Mouse (Mus musculus) NIH3T3 (cell line): ENCODE measurements around the gene Atp10a.
A peak's percentile ranks its signal among the peaks of the same experiment; 100 is the strongest.

ENCODE experiments used
- DNase-seq: peaks from one replicate; pipeline ENCODE4 v3.0.0-alpha.2; 2012; ENCODE audit warnings: low read depth

Atp10a gene

DNA sequence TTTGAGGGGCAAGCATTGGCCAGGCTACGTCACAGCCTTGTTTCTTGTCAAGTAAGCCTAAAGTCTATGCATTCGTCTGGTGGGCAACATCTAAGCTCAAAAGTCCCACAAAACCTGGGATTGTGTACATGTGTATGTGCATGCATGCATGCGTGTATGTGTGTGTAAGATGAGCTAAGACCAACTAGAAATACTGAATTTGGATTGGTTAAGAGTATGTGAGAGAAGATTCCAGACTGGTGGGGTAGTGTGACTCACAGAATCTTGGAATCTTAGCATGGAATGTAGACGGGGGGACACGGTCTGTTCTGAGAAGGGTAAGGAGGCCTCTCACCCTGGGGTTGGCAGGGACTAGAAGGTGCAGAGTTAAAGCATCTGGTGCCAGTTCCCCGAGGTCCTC is at the start of gene Atp10a:
TSS of gene Atp10a (plus strand) at position 301 of the 400 bp plus-strand sequence.
- no peak for DNase-seq

DNA sequence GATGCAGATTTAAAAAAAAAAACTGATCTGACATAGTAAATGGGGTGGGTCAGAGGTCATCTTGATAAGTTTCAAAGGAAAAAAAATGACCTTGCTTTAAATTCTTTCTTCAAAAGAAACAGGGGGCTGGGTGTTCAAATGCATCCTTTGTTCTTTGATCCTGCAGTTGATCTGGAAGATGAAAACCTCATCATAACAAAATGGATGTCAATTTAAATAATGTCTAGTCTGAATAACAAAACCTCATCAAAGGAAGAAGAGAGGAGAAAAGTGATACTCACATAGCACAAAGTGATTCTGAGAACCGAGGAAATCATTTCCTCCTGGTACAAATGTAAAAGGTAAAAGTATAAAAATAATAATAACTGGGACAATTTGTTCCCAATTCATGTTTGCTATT is 37.9 kb upstream of the Atp10a start:
- no peak for DNase-seq

DNA sequence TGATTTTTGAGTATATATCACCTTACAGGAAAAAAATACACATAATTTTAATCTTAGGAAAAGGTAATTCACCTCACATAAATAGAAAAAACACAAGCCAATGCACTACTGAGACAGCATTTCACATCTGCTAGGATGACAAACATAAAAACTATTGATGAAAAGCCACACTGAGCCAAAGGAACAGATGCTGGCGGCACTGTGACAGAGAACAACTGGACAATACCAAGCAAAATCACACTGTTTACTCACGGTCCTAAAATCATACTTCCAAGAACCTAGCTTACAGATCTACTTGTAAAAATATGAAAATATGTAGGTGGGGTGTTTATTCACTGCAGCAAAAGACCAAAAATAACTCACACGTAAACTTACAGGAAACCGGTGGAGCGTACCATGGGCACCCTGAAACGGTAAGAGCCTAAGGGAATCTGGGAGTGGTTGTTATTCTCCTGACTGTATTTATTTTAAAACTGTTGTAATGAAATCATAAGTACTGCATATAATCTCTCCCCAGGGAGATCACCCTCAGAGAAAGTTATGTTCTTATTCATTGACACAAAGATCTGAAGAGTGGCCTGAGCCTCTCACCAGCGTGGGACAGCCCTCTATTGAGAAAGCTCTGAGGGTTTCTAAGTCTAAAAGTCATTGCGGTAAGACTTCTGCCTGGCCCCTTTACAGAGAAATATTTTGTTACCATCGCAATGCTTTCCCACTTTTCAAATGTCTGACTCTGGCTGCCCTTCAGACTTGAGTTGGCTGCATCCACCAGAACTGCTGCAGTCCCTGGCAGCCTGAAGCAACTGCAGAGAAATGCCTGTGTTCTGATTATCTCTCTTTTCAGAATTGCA is 29.4 kb upstream of the Atp10a start:
- DNase-seq: peak; percentile 90

DNA sequence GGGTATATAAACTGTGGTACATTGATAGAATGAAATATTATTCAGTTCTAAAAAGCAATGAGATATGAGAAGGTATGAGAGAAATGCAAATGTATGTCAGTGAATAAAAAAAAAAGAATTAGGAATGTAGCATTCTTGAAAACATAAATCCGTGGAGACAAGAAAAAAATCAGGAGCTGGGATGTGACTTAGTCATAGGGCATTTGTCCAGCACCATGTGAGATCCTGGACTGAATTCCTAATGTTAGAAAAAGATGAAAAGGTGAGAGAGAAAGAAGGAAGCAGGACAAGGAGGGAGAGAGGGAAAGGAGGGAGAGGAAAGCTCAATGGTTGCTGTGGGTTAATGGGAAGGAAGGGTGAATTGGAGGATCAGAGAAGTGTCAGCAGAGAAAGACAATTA is 28.6 kb upstream of the Atp10a start:
- peak; percentile 75 for DNase-seq

DNA sequence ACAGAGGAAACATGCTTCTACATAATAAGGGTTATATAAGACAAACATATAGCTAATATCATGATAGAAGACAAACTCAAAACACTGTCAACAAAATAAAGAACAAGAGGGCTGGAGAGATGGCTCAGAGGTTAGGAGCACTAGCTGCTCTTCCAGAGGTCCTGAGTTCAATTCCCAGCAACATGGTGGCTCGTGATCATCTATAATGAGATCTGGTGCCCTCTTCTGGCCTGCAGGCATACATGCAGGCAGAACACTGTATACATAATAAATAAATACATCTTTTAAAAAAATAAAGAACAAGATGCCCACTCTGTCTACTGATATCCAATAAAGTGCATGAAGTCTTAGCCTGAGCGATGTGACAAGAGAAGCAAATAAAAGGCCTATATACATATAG is 26.7 kb upstream of the Atp10a start:
- DNase-seq: no peak

DNA sequence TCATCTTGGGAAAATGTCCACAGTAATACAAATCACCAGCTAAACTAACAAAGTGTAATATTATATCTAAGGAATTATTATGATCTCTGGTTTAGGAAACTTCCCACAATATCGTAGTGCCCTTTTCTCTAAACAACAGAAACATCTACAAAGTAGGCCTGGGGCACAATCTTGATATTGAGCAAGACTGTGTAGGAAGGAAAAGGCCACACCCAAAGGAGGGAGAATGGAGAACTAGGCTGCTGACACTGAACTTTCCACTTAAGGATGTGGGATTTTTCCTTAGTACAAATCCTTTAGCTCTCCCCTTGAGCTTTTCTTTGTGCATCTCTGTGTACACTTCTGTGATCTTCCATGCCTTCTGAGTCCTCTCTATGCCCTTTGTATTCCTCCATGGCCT is 22.3 kb upstream of the Atp10a start:
- DNase-seq: no peak

DNA sequence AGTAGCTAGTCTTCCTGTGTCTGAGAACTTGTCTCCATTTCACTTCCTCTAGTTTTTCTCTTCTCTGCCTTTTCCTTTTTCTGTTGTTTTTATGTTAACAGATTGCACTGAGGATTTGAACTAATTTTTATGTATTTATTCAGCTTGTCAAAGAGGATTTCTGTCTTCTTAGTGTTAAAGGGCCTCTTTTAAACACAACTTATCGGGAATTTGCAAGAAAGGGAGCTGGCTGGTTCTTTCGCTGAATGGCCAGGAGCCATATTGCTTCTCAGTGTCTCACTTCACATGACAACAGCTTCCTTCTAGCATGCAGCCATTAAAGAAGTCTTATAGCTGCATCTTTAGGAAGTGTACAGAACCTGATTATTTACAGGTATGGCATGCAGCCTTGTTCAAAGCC is 16.3 kb upstream of the Atp10a start:
- DNase-seq: no peak

DNA sequence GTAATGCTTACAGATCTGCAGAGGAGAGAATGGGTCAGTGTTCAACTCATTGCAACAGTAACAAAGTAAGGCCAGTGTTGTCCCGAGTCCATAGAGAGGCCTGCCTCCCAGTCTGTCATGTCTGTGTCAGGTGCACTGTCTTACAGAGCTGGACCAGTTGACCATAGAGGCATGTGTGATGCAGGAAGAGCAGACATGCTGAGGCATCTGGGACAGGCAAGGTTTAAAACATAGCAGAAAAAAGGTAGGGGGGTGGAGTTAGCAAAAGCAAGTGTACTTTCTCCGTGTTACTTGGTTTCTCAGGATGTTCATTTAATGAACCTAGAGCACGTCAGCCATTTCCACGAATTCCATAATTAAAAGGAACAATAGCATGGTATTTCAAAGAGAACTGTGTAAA is 15.5 kb upstream of the Atp10a start:
- no peak for DNase-seq

DNA sequence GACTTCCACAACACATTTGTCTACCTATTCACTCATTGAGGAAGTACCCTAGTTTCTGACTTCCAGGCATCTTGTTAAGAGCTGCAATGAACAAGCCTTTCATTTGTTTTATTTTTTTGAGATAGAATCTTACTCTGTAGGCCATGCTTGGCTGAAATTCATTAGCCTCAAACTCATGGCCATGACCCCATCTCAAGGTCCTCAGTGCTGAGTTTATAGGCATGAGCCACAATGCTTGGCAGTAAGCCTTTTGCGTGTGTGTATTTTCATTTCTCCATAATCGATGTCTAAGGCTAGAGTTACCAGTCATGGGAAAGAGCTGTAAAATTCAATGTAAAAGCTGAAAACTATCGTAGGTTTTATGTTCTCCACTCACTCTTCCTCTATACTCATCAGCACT is 14.1 kb upstream of the Atp10a start:
- peak; percentile 54 for DNase-seq

DNA sequence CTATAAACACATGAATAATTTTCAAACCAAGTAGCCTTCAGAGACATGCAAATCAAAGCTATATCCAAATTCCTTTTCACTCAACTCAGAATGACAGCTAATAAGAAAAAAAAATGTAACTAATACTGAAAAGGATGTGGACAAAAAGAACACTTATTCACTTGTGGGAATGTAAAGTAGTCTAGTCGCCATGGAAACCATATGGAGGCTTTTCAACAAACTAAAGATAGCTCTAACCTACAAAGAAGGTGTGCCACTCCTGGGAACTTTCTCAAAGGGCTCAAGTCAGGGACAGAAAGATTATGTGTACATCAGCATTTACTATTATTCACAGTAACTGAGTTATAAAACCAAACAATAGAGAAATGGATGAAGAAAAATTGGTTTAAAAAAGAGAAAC is 8.6 kb upstream of the Atp10a start:
- no peak for DNase-seq

DNA sequence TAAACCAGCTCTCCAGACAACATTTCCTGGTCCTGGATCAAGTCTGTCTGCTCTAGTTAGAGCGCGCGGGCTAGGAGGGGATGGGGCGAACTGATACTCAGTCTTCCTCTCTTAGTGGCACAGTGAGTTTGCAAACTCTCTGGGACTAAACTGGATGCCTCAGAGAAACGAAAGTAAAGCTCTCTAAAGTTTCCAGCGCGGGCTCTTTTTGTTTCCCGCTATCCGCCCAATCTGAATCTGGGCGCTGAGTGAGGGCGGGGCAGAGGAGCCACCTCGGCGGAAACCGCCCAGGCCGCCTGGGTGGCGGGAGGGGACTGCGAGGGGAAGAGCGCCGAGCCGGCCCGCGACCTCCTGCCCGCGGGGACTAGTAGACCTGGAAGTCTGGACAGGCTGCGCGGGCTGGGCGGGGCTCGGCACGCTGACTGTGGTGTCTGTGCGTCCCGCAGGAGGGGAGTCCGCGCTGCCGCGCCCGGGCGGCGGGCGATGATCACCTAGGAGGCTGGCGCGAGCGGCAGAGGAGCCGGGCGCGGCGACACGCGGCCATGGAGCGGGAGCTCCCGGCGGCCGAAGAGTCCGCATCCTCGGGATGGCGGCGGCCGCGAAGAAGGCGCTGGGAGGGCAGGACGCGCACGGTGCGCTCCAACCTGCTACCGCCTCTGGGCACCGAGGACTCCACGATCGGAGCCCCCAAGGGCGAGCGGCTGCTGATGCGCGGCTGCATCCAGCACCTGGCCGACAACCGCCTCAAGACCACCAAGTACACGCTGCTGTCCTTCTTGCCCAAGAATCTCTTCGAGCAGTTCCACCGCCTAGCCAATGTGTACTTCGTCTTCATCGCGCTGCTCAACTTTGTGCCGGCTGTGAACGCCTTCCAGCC is 2.2 kb downstream of the Atp10a start:
- peak; percentile 85 for DNase-seq

DNA sequence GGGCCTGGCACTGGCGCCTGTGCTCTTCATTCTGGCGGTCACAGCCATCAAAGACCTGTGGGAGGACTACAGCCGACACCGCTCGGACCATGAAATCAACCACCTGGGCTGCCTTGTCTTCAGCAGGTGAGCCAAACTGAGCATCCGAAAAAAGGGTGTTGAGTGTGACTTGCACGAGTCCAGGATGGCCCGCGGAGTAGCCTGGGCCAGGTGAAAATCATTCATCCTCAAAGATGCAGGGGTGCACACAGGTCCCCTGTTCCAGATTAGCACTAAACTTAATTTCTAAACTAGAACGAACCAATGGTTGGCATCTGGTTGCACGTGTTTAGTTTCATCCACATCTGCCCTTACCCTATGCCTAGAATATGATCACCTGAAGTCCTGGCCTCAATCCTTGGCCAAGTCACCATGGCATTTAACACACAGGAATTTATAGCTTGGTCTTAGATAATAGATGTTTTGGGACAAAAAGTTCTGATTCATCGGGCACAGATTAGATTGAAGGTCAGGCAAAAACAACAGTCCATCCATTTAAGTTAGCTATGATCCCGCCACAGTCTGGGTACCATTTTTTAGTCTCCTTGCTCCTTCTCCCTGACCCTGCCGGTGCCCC is 2.9 kb downstream of the Atp10a start:
- no peak for DNase-seq

DNA sequence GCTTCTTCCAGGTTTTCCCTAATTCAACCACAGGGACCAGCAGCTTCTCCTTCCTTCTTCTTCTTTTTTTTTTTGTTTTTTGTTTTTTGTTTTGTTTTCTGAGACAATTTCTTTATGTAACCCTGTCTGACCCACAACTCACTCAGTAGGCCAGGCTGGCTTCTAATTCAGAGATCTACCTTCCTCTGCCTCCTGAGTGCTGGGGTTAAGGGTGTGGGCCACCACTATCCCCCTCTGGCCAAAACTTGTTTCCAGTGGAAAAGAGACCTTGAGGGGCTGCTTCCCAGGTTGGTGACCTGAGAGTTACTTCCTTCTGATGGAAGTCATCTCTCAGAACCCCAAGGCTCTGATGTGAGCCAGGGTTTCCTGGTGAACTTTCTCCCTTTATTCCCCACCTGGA is 4.1 kb downstream of the Atp10a start:
- DNase-seq: no peak

DNA sequence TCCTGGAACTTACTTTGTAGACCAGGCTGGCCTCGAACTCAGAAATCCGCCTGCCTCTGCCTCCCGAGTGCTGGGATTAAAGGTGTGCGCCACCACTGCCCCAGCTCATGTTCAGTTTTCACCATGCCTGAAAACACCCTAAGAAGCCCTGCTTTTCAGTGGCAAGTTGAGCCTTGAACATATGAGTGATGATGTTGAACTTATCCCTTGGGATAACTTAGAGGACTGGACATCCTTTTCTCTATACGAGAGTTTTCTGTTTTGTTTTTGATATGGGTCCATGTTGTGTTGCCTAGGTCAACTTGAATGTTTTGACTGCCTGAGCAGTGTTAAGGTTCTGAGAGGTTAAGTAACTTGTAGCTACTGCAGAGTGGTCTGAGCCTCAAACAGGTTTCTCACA is 4.7 kb downstream of the Atp10a start:
- DNase-seq: no peak

DNA sequence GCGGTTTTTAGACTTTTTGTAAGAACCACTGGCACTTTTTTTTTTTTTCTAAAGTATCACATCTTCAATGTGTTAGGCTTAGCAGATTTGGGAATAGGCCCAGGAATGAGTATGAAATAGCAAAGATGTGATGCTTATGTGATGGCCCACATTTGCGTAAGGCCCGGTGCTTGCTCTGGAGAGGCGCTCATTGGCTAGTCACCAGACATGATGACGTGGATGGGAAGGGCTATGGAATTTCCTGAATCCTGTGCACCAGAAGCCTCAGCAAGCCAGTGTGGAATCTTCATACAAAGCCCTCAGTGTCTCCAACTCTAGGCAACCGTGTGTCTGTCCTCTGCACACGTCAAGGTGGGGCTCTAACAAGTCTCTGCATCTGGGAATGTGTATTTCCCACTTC is 5.1 kb downstream of the Atp10a start:
- peak; percentile 79 for DNase-seq

DNA sequence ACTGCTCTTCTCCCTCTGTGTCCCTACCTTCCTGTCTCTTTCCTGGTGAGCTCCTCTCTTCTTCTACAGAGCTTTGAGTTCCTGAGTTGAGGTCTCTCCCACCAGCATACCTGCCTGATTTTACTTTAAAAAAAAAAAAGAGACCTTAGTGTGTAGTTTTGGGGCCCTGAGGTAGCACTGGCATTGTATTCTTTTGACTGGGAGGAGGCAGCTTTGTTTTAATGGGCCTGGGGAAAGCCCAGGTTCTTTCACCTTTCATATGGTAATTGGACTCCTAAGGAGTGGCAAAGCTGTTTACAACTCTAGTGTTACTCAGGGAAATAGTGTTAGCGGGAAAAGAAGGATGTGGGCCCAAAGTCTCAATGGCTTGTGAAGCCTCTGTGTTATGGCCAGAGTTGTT is 12.7 kb downstream of the Atp10a start:
- no peak for DNase-seq

DNA sequence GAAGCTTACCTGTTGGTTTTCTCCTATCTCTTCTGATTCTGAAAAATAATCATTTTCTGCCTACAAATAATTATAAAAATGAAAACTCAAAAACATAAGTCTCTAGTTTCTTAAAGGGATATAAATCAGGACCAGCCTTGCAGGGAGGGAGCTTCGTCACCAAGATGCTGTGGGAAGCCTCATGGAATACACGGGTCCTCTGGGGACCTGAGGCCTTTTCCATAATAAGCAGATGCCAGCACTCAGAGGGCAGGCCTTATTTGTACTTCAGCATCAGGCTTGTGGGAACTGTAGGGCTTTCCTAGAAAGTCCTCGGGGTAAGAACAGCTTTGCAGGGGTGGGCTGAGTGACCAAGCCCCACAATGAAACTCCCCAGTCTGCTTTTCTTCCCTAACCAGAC is 20.1 kb downstream of the Atp10a start:
- DNase-seq: peak; percentile 66

DNA sequence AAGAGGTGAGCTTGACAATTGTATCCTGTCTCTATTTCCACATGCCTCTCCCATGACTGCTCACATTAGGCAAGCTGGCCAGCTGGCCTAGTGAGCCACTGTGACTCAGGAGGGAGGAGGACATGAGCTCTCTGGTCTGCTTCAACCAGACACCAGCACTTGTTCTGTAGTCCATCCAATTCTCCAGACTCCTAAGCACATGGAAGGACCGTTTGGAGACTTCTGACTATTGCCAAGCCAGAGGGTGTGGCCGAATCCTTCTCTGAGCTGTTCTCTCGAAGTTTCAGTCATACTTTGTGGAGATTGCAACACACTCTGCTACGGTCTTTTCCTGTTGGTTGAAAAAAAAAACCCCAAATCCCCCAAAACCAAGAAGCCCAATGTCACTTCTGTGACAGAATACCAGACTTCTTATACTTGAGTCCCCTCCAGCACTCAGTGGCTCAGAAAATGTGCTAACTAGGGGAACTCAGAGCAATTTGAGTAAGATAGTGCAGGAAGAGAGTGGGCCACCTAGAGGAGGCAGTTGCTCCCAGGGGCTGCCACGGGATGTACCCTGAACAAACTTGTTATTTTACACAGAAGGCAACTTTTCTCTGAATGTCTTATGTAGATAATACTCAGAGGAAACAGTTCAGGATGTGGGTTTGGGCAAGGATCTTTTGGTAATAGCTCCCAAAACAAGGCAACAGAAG is 21.3 kb downstream of the Atp10a start:
- peak; percentile 84 for DNase-seq

DNA sequence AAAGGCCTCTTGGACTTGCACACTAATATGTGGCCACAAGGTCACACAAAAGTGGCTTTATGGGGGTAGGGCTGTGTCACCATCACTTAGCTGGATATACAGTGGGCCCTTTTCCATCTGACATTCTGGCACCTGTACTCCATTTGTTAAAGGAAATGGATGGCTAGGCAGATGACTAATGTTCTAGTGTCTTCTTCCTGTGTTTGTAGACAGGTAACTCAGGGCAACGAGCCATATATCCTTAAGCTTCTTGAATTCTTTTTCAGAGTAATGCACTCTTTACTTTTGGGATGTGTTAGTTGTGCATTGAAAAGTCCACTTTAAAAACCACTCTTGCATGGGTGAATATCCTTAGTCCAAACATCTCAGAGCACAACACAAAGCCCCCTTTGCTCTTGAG is 30.0 kb downstream of the Atp10a start:
- no peak for DNase-seq

DNA sequence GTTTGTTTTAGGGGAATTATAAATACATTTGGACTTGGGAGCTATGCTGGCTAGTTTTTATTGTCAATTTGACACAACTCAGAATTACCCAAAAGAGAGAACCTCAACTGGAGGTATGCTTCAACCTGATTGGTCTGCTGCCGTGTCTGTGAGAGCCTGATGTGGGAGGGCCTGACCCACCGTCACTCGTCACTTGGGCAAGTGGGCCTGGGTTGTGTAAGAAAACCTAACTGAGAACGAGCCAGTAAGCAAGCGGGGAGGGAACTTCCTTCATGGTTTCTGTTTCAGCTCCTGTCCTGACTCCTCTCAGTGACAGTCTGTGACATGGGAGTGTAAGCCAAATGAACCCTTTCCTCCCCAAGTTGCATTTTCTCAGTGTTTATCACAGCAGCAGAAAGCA is 30.6 kb downstream of the Atp10a start:
- DNase-seq: no peak

DNA sequence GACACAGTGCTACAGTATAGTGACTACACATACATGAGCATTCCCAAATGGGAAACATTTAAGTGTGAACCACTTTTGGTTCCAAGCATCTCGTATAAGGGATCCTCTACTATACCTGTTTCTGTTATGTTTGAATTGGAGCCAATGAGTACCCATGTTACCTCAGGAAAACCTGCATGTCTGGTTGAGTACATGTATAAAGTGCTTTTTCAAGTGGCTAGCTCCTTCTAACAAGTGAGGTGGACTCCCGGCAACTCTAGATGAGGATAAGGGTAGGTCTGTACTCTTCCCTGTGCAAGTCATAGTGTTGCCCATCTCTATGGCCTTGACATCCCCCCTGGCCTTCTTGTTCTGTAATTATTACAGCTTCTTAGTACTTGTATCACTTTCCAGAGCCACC is 31.0 kb downstream of the Atp10a start:
- no peak for DNase-seq
